Mouse (Mus musculus): ENCODE data around the gene Csnk2a2. TPM values are rescaled to one million over a fixed set of nuclear protein-coding genes. Genes with fewer than 3 reads are reported as not detected.

Csnk2a2 gene
- polyA plus RNA-seq, 1 experiment from 2014 or later: 11.2 TPM

DNA sequence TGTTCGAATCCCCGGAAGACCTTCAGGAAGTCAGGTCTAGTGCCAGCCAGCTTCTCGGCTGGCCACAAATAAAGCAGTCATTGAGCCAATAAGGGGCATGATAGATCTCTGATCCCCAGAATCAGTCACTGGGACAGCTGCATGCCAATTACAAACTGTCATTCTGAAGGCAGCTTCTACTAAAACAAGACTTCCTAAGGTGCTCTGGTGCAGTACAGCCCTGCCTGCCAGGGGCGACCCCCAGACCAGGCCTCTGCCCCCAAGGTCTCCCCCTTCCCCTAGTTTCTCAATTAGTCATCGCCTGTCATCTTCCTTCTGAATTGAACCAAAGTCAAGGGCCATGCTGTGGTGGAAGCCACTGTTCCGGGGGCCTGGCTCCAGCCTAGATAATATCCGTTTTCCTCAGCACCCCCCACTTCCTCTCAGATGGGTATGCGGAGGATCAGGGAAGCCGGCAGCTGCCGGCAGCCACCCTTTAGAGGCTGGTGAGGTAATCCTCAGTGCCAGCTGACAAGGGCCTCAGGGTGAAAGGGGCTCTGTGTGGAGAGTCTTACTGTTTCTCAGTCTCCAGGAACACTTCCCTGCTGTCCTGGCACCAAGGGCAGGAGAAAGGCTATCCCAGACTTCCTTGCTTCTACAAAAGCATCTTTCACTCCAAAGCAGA, 78.4 kb downstream of the Csnk2a2 start:
- Histone ChIP-seq H3K9me3 (replicated peaks; ENCODE audit: low read length) (no peaks in the 10 kb centered on the region), H3K4me1 (replicated peaks; ENCODE audit: insufficient read depth, low read length) (no peaks in the 10 kb centered on the region), H3K9ac (ENCODE audit: low read depth, low read length) (no peak overlapping the region), H3K27ac (0 out of 2 replicates have a peak overlapping the region, but pooled peaks have one; percentile 5), H3K4me3 (replicated peaks; ENCODE audit: low read depth, low read length) (no peak overlapping the region), H3K27me3 (ENCODE audit: insufficient read depth, low read length) (no peaks in the 10 kb centered on the region), H3K4me2 (ENCODE audit: low read length) (no peak overlapping the region), H3K36me3 (ENCODE audit: insufficient read depth, low read length) (no peaks in the 10 kb centered on the region)
- ATAC-seq (replicated peaks; ENCODE audit: low FRiP score, low read depth) (no peak), DNase-seq (ENCODE audit: low spot score) (no peak)
- no peak for TF ChIP-seq CTCF (IDR thresholded peaks at IDR 0.05; ENCODE audit: low read depth)
- 42% methylated on average over 10 of the region's 10 CpGs for WGBS

- WGBS: 57% methylated on average over 5 of the region's 5 CpGs
- H3K27ac ChIP-seq: no peak overlapping the region
- no peaks in the 10 kb centered on the region for H3K9me3 ChIP-seq (replicated peaks; ENCODE audit: low read length)
- H3K4me2 ChIP-seq (ENCODE audit: low read length): no peak overlapping the region
- H3K27me3 ChIP-seq (ENCODE audit: insufficient read depth, low read length): no peaks in the 10 kb centered on the region
- H3K4me1 ChIP-seq (replicated peaks; ENCODE audit: insufficient read depth, low read length): no peaks in the 10 kb centered on the region
- ATAC-seq (replicated peaks; ENCODE audit: low FRiP score, low read depth) (no peak; the same call in 1 of the 2 replicates), DNase-seq (ENCODE audit: low spot score) (no peak)
- H3K4me3 ChIP-seq (replicated peaks; ENCODE audit: low read depth, low read length): no peak overlapping the region
- H3K9ac ChIP-seq (ENCODE audit: low read depth, low read length): no peak overlapping the region
- no peak for TF ChIP-seq CTCF (IDR thresholded peaks at IDR 0.05; ENCODE audit: low read depth)
- no peaks in the 10 kb centered on the region for H3K36me3 ChIP-seq (ENCODE audit: insufficient read depth, low read length)
These were observed 80.3 kb downstream of the Csnk2a2 start for GRCm38 (mm10) chr8:95409518-95409917.

DNA sequence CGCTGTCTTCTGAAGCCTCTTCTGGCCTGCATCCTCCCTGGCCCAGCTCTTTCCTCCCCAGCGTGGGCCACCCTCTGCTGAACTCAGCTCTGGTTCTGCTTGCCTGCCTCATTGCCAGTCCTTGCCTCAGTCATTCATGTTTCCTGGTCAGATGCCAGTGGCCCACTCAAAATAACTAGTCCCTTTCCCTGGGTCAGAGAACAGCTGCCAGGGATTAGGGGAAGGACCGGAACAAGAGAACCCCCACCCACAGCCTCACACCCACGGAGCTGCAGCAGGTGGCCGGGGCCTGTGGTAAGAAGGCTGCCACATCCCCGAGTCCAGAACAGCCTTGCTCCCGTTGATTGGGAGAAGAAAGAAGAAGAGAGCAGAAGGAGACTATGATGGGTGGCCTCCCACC, 88.7 kb downstream of the Csnk2a2 start:
- Histone ChIP-seq H3K4me1 (replicated peaks; ENCODE audit: insufficient read depth, low read length) (no peaks in the 10 kb centered on the region), H3K27me3 (ENCODE audit: insufficient read depth, low read length) (no peaks in the 10 kb centered on the region), H3K4me3 (replicated peaks; ENCODE audit: low read depth, low read length) (no peak overlapping the region), H3K9ac (ENCODE audit: low read depth, low read length) (no peak overlapping the region), H3K9me3 (replicated peaks; ENCODE audit: low read length) (no peaks in the 10 kb centered on the region), H3K4me2 (ENCODE audit: low read length) (no peak overlapping the region), H3K36me3 (ENCODE audit: insufficient read depth, low read length) (no peaks in the 10 kb centered on the region), H3K27ac (no peak overlapping the region)
- ATAC-seq (replicated peaks; ENCODE audit: low FRiP score, low read depth): no peak
- WGBS: 71% methylated on average over 7 of the region's 7 CpGs
- TF ChIP-seq CTCF (IDR thresholded peaks at IDR 0.05; ENCODE audit: low read depth): no peak
- DNase-seq (ENCODE audit: low spot score): no peak

GRCm38 (mm10) chr8:95399131-95399530, 90.7 kb downstream of the Csnk2a2 start:
- Histone ChIP-seq H3K36me3 (ENCODE audit: insufficient read depth, low read length) (no peaks in the 10 kb centered on the region), H3K9ac (ENCODE audit: low read depth, low read length) (no peak overlapping the region), H3K4me2 (ENCODE audit: low read length) (no peak overlapping the region), H3K9me3 (replicated peaks; ENCODE audit: low read length) (no peaks in the 10 kb centered on the region), H3K27ac (no peak overlapping the region), H3K4me3 (replicated peaks; ENCODE audit: low read depth, low read length) (no peak overlapping the region), H3K4me1 (replicated peaks; ENCODE audit: insufficient read depth, low read length) (peaks cover 12% of the 10 kb centered on the region; the same call in 1 of the 2 replicates), H3K27me3 (ENCODE audit: insufficient read depth, low read length) (no peaks in the 10 kb centered on the region)
- TF ChIP-seq CTCF (IDR thresholded peaks at IDR 0.05; ENCODE audit: low read depth): no peak
- no peak for DNase-seq (ENCODE audit: low spot score)
- ATAC-seq (replicated peaks; ENCODE audit: low FRiP score, low read depth): no peak
- 76% methylated on average over 9 of the region's 9 CpGs for WGBS

DNA sequence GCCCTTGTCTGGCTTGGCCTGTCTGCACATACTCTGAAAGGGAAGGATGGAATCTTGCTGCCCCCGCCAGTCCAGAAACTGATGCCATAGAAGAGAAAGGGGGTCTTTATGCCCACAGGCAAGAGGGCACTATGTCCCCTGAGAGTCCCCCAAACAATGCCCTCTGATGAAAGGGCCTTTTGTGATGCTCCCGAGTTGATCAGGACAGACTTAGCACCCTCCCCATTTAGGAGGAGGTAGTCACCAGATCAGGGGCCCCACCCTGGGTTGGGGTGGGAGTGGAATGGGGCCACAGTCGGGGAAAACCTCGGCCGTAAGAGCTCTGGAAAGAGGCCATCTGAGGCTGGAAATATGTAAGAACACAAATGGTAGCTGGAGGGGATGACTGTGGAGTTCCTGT, 92.6 kb downstream of the Csnk2a2 start:
- H3K9me3 ChIP-seq (replicated peaks; ENCODE audit: low read length): no peaks in the 10 kb centered on the region
- no peak overlapping the region for H3K9ac ChIP-seq (ENCODE audit: low read depth, low read length)
- ATAC-seq (replicated peaks; ENCODE audit: low FRiP score, low read depth) (no peak), DNase-seq (ENCODE audit: low spot score) (no peak)
- H3K4me1 ChIP-seq (replicated peaks; ENCODE audit: insufficient read depth, low read length): peaks cover 12% of the 10 kb centered on the region; the same call in 1 of the 2 replicates
- H3K4me2 ChIP-seq (ENCODE audit: low read length): no peak overlapping the region
- no peaks in the 10 kb centered on the region for H3K36me3 ChIP-seq (ENCODE audit: insufficient read depth, low read length)
- 63% methylated on average over 5 of the region's 5 CpGs for WGBS
- H3K27me3 ChIP-seq (ENCODE audit: insufficient read depth, low read length): no peaks in the 10 kb centered on the region
- H3K4me3 ChIP-seq (replicated peaks; ENCODE audit: low read depth, low read length): no peak overlapping the region
- no peak overlapping the region for H3K27ac ChIP-seq
- TF ChIP-seq CTCF (IDR thresholded peaks at IDR 0.05; ENCODE audit: low read depth): no peak

GRCm38 (mm10) chr8:95396752-95397151, 93.1 kb downstream of the Csnk2a2 start:
- Histone ChIP-seq H3K4me3 (replicated peaks; ENCODE audit: low read depth, low read length) (no peak overlapping the region), H3K4me1 (replicated peaks; ENCODE audit: insufficient read depth, low read length) (peaks cover 12% of the 10 kb centered on the region; the same call in 1 of the 2 replicates), H3K36me3 (ENCODE audit: insufficient read depth, low read length) (no peaks in the 10 kb centered on the region), H3K27me3 (ENCODE audit: insufficient read depth, low read length) (no peaks in the 10 kb centered on the region), H3K27ac (no peak overlapping the region), H3K9ac (ENCODE audit: low read depth, low read length) (no peak overlapping the region), H3K4me2 (ENCODE audit: low read length) (no peak overlapping the region), H3K9me3 (replicated peaks; ENCODE audit: low read length) (no peaks in the 10 kb centered on the region)
- WGBS: 39% methylated on average over 11 of the region's 11 CpGs
- DNase-seq (ENCODE audit: low spot score) (no peak), ATAC-seq (replicated peaks; ENCODE audit: low FRiP score, low read depth) (no peak)
- no peak for TF ChIP-seq CTCF (IDR thresholded peaks at IDR 0.05; ENCODE audit: low read depth)

Other genes with a start within 250 kb of the Csnk2a2 start
- gene Cngb1, start 183.5 kb downstream of the Csnk2a2 start, polyA plus RNA-seq (2015; fragmentation: Nextera tagmentation; extraction: Ambion mirVana): 1.0 and 2.1 TPM in 2 replicates
- gene Tepp, start 179.5 kb downstream of the Csnk2a2 start, polyA plus RNA-seq (2015; fragmentation: Nextera tagmentation; extraction: Ambion mirVana): 0.30 TPM in 1 of 2 replicates, not detected in the other
- 6.3 and 6.6 TPM in 2 replicates for gene Zfp319, start 158.1 kb downstream of the Csnk2a2 start, polyA plus RNA-seq (2015; fragmentation: Nextera tagmentation; extraction: Ambion mirVana)
- gene Usb1, start 157.8 kb downstream of the Csnk2a2 start, polyA plus RNA-seq (2015; fragmentation: Nextera tagmentation; extraction: Ambion mirVana): 42.9 and 45.6 TPM in 2 replicates
- 5.0 and 5.8 TPM in 2 replicates for gene Mmp15, start 137.8 kb downstream of the Csnk2a2 start, polyA plus RNA-seq (2015; fragmentation: Nextera tagmentation; extraction: Ambion mirVana)
- 126 and 129 TPM in 2 replicates for gene Cfap20, start 55.2 kb downstream of the Csnk2a2 start, polyA plus RNA-seq (2015; fragmentation: Nextera tagmentation; extraction: Ambion mirVana)
- gene Ccdc113, start 44.0 kb upstream of the Csnk2a2 start, polyA plus RNA-seq (2015; fragmentation: Nextera tagmentation; extraction: Ambion mirVana): 1.5 and 2.2 TPM in 2 replicates
- gene Prss54, start 86.3 kb upstream of the Csnk2a2 start, polyA plus RNA-seq (2015; fragmentation: Nextera tagmentation; extraction: Ambion mirVana): not detected in 2 replicates
- 9.9 and 11.5 TPM in 2 replicates for gene Gins3, start 143.4 kb upstream of the Csnk2a2 start, polyA plus RNA-seq (2015; fragmentation: Nextera tagmentation; extraction: Ambion mirVana)
- gene Ndrg4, start 186.9 kb upstream of the Csnk2a2 start, polyA plus RNA-seq (2015; fragmentation: Nextera tagmentation; extraction: Ambion mirVana): 22.0 and 22.2 TPM in 2 replicates
- gene Setd6, start 225.8 kb upstream of the Csnk2a2 start, polyA plus RNA-seq (2015; fragmentation: Nextera tagmentation; extraction: Ambion mirVana): 15.3 and 16.8 TPM in 2 replicates